Mouse (Mus musculus) lung, adult 2 months (tissue): ENCODE measurements around the gene Ciao2a.

Experiments used
- CTCF ChIP-seq: fragments of 200-500 bp; IDR thresholded peaks from 2 replicates; pipeline ENCODE4 v1.5.1; 2011; ENCODE audit warnings: mild to moderate bottlenecking, low read length, control low read depth; ENCODE audit not compliant: insufficient read depth
- POLR2A ChIP-seq: fragments of 200-500 bp; IDR thresholded peaks from 2 replicates; pipeline ENCODE4 v1.6.1; 2011; ENCODE audit warnings: low read depth, mild to moderate bottlenecking, control low read depth, low read length, borderline replicate concordance; ENCODE audit errors: extremely low read depth

DNA sequence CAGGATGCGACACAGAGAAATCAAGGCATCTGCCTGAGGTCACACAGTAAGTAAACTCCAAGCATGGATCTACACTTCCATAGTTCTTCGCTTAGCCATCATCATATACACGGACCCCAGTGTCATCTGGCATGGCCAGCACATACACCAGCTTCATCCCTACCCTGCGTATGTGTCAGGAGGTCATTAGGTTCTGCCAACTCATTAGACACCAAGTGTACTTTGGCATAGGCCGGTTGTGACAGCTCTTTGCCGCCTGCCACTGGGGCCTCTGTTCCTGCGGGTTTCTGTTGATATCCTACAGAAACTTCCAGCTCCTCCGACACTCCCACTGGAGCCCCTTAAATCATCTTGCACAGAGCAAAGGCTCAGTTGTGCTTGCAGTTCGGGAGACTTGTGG is 27.6 kb downstream of the Ciao2a start:
- TF ChIP-seq CTCF = no peak
- TF ChIP-seq POLR2A = no peak
